Mouse (Mus musculus) heart, adult 9 months (tissue): ENCODE measurements around the gene Trmo.

Experiments
- DNase-seq, 2 experiments: peaks; one replicate each; pipeline ENCODE4 v3.0.0; 2022; ENCODE audit warnings: low spot score in 2 of 2

The Trmo gene

DNA sequence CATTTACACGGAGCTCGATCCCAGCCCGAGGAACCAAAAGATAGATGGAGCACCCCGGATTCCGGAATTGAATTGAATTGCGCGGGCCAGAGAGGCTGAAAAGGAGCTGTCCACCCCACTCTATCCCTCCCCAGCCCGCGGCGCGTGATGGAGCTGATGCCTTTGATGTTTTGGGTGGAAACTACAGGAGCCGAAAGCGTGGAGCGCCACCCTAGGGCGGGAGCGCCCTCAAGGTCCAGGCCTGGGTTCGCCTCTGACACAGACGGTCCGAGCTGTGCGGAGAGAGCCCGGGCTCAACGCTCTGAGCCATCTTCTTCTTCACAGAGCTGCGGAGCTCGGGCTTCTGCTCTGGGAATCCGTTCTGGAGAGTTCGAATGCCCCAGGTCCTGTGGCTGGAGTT, 49.7 kb downstream of the Trmo start:
- DNase-seq, result no peak

DNA sequence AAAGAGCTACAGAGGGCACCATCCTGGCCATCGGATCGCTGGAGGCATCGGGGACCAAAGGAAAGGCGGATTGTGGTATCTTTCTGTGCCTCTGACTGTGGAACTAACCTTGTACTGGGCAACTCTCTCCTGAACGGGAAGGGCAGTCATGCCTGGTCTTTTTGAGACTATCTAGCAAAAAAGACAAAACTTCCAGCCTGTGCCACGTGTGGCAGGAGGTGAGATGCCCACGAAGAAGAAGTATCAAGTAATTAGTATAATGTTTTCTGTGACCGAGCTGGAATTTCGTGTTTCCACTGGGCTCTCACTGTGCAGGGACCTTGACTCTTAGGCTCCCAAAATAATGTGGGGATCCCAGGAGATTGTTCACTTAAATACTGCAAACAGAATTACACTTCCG, 50.2 kb downstream of the Trmo start:
- DNase-seq, result no peak

GRCm38 (mm10) chr4:46337990-46338389, 51.2 kb downstream of the Trmo start:
- peak; percentile 7 to 13 for DNase-seq

DNA sequence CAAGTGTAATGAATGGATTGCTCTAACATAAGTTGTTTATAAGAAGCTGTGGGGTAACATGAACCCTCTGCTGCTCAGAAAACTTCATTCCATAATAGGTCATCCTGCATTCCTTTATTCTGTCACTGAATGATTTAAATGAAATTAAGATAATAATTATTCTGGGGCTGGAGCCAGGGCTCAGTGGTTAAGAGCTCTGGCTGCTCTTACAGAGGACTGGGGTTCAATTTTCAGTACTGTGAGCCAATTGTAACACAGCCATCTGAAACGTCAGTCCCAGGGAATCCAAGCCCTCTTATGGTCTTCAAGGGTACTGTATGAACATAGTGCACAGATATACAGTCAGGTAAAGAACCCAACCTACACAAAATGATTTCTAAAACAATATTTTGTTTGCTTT, 53.4 kb downstream of the Trmo start:
- DNase-seq, result no peak

GRCm38 (mm10) chr4:46328906-46329305, 60.3 kb downstream of the Trmo start:
- DNase-seq, result no peak
